Mouse (Mus musculus) heart, embryonic 12.5 days (tissue): Measurements from ENCODE around the gene Letm1. TPM values are rescaled to one million over a fixed set of nuclear protein-coding genes. Genes with fewer than 3 reads are reported as not detected.

Source experiments
- ATAC-seq: fragments of 200-750 bp; cut with Nextera tagmentation; 2 replicates; pipeline ENCODE4 v1.8.0; 2017; ENCODE audit warnings: moderate TSS enrichment, moderate library complexity; ENCODE audit not compliant: insufficient number of reproducible peaks, low FRiP score
- H3K27ac ChIP-seq: fragments of 300-500 bp; sonication (generic); 2 replicates; pipeline ENCODE4 v1.5.1; 2016; ENCODE audit warnings: mild to moderate bottlenecking, moderate library complexity; ENCODE audit not compliant: poor library complexity, severe bottlenecking
- H3K27me3 ChIP-seq: fragments of 300-500 bp; sonication (generic); replicated peaks from 2 replicates; pipeline ENCODE4 v1.6.1; 2016; ENCODE audit warnings: mild to moderate bottlenecking, moderate library complexity
- H3K36me3 ChIP-seq: fragments of 300-500 bp; sonication (generic); 2 replicates; pipeline ENCODE4 v1.6.1; 2016; ENCODE audit warnings: mild to moderate bottlenecking, moderate library complexity
- H3K4me1 ChIP-seq: fragments of 300-500 bp; sonication (generic); replicated peaks from 2 replicates; pipeline ENCODE4 v1.6.1; 2016; ENCODE audit warnings: mild to moderate bottlenecking
- H3K4me2 ChIP-seq: fragments of 300-500 bp; sonication (generic); 2 replicates; pipeline ENCODE4 v1.6.1; 2016; ENCODE audit warnings: mild to moderate bottlenecking, moderate library complexity
- H3K4me3 ChIP-seq: fragments of 300-500 bp; sonication (generic); 2 replicates; pipeline ENCODE4 v1.5.1; 2016; ENCODE audit warnings: mild to moderate bottlenecking
- H3K9ac ChIP-seq: fragments of 300-500 bp; sonication (generic); 2 replicates; pipeline ENCODE4 v1.6.1; 2016; ENCODE audit warnings: mild to moderate bottlenecking, moderate library complexity
- H3K9me3 ChIP-seq: fragments of 300-500 bp; sonication (generic); replicated peaks from 2 replicates; pipeline ENCODE4 v1.6.1; 2016; ENCODE audit warnings: mild to moderate bottlenecking, moderate library complexity
- WGBS: fragments of 180-500 bp; shearing (Covaris S2); methylation state at CpG from one replicate; pipeline ENCODE4 v1.1.7; 2016; 5-methylcytosine and 5-hydroxymethylcytosine counted together
- polyA plus RNA-seq: library from polyadenylated mRNA; unstranded; fragments of >200 nt; fragmentation: Nextera tagmentation; extraction: Ambion mirVana; gene quantifications from 2 replicates; pipeline ENCODE4 v1.2.1, GENCODE M21; 2016

The Letm1 gene
- polyA plus RNA-seq = 51.7 and 53.1 TPM in 2 replicates

DNA sequence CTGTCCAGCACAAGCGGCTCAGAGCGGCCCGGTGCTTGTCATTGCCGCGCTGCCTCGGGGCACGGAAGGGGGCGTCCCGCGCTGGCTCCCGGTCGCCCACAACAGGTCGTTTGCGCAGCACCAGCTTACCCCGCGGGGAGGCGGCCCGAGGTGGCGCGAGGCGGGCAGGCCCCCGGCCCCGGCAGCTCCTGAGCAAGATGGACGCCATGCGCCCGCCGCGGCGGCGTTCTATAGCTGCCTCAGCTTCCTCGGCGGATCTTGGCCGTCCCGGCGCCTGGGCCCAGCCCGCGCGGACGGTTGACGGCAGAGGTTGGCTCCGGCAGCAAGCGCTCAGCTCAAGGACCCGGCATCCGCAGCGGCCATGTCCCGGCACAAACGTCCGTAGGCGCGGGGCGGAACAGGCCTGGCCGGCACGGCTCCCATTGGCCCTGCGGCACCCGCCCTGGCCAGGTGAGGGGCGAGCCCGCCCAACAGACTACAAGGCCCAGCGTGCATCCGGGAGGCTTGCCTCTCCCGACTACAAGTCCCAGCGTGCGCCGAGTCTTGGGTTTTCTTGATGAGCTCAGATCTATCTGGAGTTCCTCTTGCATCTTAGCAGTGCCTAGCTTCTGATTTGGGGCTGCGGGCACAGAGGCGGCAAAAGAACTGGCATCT is at the start of gene Letm1:
Gene Letm1 (minus strand): TSS at position 473 of the 654 bp plus-strand sequence.
- Histone ChIP-seq H3K27me3 (no peaks in the 10 kb centered on the region), H3K4me3 (peak within 1 kb of the TSS; percentile 84), H3K9me3 (no peaks in the 10 kb centered on the region), H3K4me1 (peaks cover 28% of the 10 kb centered on the region), H3K36me3 (peaks cover 5% of the 10 kb centered on the region), H3K4me2 (peak within 1 kb of the TSS; percentile 91), H3K27ac (peak within 1 kb of the TSS; percentile 77), H3K9ac (peak within 1 kb of the TSS; percentile 90)
- WGBS = under 1% methylated on average over 65 of the region's 65 CpGs
- ATAC-seq = peak; percentile 99

DNA sequence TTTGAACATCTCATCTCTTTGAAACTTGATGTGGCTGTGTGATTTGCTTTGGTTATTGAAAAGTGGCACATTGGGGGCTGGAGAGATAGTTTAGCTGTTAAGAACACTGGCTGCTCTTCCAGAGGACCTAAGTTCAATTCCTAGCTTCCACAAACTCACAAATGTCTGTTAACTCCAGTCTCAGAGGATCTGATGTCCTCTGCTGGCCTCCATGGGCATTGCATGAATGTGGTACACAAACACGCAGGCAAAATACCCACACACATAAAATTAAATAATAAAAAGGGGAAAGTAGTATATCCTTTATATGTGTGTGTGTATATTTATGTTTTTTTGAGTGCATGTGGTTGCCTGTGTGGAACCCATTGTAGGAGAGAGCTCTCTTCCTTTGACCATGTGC is 48.2 kb upstream of the Letm1 start:
- Histone ChIP-seq H3K27me3 (no peaks in the 10 kb centered on the region), H3K4me3 (no peak overlapping the region), H3K36me3 (peaks cover 4% of the 10 kb centered on the region), H3K4me2 (no peak overlapping the region), H3K9me3 (no peaks in the 10 kb centered on the region), H3K4me1 (peaks cover 15% of the 10 kb centered on the region; the same call in 1 of the 2 replicates), H3K9ac (no peak overlapping the region), H3K27ac (no peak overlapping the region)
- WGBS = 80% methylated on average over 1 of the region's 1 CpGs
- ATAC-seq = no peak

DNA sequence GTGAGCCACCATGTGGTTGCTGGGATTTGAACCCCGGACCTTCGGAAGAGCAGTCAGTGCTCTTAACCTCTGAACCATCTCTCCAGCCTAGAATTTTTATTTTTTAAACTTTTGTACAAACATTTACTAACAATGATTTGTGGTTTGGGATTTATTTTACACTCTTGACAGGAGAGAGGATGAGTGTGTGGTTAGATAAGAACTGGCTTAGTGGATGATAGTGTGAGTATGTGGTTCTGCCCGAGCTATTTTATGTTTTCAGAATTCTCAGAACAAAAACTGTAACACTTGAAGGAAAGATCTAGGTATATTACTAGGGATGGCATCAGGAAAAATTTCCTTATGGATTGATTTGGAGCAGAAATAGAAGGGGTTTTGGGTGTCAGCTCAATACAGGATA is 47.3 kb upstream of the Letm1 start:
- WGBS = 81% methylated on average over 3 of the region's 3 CpGs
- ATAC-seq = no peak

DNA sequence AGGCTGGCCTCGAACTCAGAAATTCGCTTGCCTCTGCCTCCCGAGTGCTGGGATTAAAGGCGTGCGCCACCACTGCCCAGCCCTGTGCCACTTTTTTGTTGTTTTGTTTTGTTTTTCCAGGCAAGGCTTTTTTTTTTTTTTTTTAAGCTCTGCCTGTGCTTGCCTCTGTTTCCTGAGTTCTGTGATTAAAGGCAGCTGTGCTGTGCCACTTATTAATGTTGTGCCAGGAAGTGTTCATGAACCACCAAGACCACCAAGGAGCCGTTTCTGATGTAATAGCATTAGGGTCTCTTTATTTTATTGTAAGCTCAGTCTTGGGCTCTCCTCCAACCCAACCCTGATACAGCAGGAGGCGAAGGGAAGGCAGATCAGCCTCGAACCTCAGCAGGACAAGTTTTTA is 45.5 kb upstream of the Letm1 start:
- 85% methylated on average over 8 of the region's 8 CpGs for WGBS
- no peak overlapping the region for H3K9ac ChIP-seq
- H3K4me1 ChIP-seq = peaks cover 21% of the 10 kb centered on the region
- H3K9me3 ChIP-seq = no peaks in the 10 kb centered on the region
- H3K27me3 ChIP-seq = no peaks in the 10 kb centered on the region
- ATAC-seq = no peak
- H3K36me3 ChIP-seq = peaks cover 4% of the 10 kb centered on the region
- no peak overlapping the region for H3K27ac ChIP-seq
- no peak overlapping the region for H3K4me2 ChIP-seq
- no peak overlapping the region for H3K4me3 ChIP-seq

More for the DNA sequence above, 47.3 kb upstream of the Letm1 start:
- H3K27me3 ChIP-seq = no peaks in the 10 kb centered on the region
- H3K4me3 ChIP-seq = no peak overlapping the region
- no peak overlapping the region for H3K9ac ChIP-seq
- H3K4me1 ChIP-seq = peaks cover 19% of the 10 kb centered on the region
- H3K9me3 ChIP-seq = no peaks in the 10 kb centered on the region
- no peak overlapping the region for H3K27ac ChIP-seq
- peaks cover 4% of the 10 kb centered on the region for H3K36me3 ChIP-seq
- H3K4me2 ChIP-seq = no peak overlapping the region

DNA sequence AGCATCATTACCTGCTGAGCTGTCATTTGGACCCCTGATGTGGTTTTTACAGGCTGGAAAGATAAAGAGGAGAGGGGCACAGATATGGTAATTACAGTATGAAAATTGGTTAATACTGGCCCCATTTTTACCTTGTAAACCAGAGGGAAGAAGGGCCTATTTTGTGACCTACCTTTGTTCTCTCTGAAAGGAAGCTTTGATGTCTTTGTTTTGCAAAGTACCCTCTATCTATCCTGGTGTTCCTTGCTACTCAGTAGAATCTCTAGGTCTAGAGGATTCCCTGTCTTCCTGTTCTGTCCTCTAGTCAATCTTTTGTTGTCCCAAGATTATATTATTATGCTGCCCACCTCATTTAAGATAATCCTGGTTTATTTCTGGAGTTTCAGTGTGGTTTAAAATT is 43.4 kb upstream of the Letm1 start:
- H3K27me3 ChIP-seq = no peaks in the 10 kb centered on the region
- no peak for ATAC-seq
- peaks cover 28% of the 10 kb centered on the region for H3K4me1 ChIP-seq
- H3K9ac ChIP-seq = no peak overlapping the region
- no peaks in the 10 kb centered on the region for H3K9me3 ChIP-seq
- H3K36me3 ChIP-seq = no peaks in the 10 kb centered on the region
- H3K4me2 ChIP-seq = no peak overlapping the region
- H3K4me3 ChIP-seq = no peak overlapping the region
- H3K27ac ChIP-seq = no peak overlapping the region

DNA sequence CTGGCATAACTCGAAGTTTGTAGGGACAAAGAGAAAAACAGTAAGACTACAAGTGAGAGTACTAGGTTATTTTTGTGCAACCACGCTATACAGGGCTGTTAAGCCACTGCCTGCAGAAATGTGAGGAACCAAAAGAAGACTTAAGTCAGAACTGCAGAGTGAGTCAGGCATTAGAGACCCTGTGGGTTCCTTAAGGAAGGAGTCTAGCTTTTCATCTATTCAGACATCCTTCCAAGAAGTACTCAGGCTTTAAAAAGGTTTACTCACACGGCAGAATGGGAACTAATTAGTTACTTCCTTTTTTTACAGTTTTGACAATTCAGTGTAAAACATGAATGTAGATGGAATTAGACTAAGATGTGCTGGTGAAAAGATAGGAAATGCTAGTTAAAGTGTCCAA is 39.8 kb upstream of the Letm1 start:
- 44% methylated on average over 3 of the region's 3 CpGs for WGBS
- Histone ChIP-seq H3K9ac (no peak overlapping the region), H3K9me3 (no peaks in the 10 kb centered on the region), H3K27ac (no peak overlapping the region), H3K36me3 (no peaks in the 10 kb centered on the region), H3K4me3 (peak overlapping the region; percentile 28; the same call in 1 of the 2 replicates), H3K4me2 (peak overlapping the region; percentile 49), H3K4me1 (peaks cover 42% of the 10 kb centered on the region), H3K27me3 (no peaks in the 10 kb centered on the region)
- ATAC-seq = no peak

DNA sequence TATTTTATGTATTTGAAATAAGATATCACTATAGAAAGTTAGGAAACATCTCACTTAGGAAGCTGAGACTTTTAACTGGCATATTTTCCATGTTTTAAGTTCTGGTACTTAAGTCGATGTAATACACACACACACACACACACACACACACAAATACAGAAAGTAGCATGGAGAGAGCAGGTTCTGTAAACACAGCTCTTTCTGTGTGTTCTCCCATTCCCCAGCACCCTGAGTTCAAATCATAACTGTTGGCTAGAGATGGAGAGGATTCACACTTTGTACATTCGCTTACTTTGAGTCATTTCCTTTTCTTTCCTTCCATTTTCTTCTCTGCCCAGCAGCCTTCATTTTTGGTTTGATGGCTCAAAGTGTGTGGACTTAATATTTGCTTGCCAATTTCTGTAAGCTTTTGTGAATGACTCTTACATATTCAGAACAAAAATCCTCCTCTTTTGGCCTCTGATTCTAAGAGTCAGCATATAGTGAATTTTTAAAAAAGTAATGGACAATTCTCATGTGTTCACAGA is 39.3 kb upstream of the Letm1 start:
- no peak overlapping the region for H3K27ac ChIP-seq
- H3K4me2 ChIP-seq = peak overlapping the region; percentile 88
- H3K9me3 ChIP-seq = no peaks in the 10 kb centered on the region
- 47% methylated on average over 2 of the region's 2 CpGs for WGBS
- no peaks in the 10 kb centered on the region for H3K27me3 ChIP-seq
- peak overlapping the region; percentile 67 for H3K9ac ChIP-seq
- no peak for ATAC-seq
- H3K4me3 ChIP-seq = peak overlapping the region; percentile 90
- H3K36me3 ChIP-seq = no peaks in the 10 kb centered on the region
- peaks cover 42% of the 10 kb centered on the region for H3K4me1 ChIP-seq

DNA sequence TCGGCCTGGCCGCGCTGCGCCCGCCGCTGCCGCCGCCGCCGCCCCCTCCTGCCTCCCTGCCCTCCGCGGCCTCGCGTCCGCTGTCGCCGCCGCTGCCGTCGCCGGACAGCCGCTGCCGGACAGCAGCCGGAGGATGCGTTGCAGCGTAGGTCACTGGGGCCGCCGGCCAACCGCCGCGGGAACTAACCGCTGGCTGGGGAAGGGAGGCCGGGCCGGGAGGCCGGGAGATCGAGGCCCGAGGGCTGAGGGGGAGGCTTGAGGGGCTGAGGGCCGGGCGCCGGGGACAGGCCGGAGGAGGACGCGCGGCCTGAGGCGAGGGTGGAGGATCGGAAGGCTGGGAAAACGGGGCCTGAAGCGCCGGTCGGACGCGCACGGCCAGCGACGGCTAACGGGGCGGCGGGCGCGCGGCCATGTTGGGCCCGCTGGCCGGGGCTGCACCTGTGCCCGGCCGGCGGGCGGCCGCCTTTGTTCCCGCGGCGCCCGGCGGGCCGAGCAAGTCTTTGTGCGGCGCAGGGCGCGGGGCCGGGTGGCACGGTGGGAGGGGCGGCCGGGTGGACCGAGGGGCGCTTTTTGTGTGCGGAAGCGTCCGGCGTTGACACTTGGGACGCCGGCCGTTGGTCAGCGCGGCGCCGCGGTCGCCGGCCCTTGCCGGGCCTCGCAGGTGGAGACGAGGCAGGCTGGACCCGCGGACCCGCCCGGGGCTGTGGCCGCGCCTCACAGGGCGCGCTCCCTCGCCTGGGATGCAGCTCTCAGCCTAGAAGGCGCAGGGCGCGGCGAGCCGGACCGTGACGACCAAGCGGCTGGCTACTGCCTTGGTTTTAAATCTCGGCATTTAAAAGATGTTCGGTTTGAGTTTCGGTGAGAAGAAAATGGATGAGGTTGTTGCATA is 38.4 kb upstream of the Letm1 start:
- ATAC-seq = peak; percentile 66

DNA sequence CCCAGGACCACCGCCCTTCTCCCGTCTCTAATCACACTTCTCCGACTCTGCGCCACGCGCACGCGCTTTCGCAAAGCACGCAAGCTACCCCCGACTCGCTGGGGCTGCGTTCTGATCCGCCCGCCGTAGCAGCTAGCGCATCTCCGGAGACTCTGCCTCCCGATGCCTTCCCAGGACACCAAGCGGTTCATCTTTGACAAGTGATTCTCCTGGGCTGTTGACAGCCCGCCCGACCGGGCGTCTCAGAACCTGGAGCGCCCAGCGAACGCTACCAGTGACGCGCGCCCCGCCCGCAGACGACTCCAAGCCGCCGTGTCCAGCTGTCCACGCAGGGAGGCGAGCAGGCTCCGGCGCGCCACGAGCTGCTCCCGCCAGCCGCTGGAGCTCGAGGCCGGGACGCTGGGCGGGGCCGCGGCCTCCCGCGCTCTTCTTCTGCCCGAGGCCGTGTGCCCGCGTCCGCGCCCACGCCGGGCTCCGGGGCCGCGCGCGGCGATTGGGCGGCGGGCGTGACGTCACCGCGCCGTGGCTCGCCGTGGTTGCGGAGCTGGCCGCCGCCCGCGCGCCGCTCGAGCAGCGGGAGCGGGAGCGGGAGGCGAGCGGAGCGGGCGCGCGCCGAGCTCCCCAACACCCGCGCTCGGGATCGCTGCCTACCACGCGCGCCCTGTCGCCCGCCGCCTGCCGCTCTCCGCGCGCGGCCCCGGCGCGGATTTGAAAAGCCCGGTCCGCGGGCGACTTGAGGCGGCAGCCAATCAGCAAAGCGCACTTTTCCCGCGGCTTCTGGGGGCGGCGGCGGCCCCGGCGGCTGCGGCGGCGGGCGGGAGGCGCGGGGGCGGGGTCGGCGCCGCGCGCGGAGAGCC is 37.5 kb upstream of the Letm1 start, which contains the start of gene Nsd2:
Gene Nsd2 (plus strand): TSS at position 850 of the 857 bp plus-strand sequence.
- H3K27me3 ChIP-seq = no peaks in the 10 kb centered on the region
- ATAC-seq = peak; percentile 88
- H3K4me2 ChIP-seq = peak within 1 kb of the TSS; percentile 88
- 2% methylated on average over 125 of the region's 136 CpGs for WGBS
- H3K36me3 ChIP-seq = no peaks in the 10 kb centered on the region
- peak within 1 kb of the TSS; percentile 96 for H3K9ac ChIP-seq
- H3K9me3 ChIP-seq = no peaks in the 10 kb centered on the region
- peak within 1 kb of the TSS; percentile 94 for H3K27ac ChIP-seq
- H3K4me3 ChIP-seq = peak within 1 kb of the TSS; percentile 90
- H3K4me1 ChIP-seq = peaks cover 34% of the 10 kb centered on the region

More for the DNA sequence above, 38.4 kb upstream of the Letm1 start:
- Histone ChIP-seq H3K36me3 (no peaks in the 10 kb centered on the region), H3K9me3 (no peaks in the 10 kb centered on the region), H3K27me3 (no peaks in the 10 kb centered on the region), H3K9ac (peak overlapping the region; percentile 96), H3K4me3 (peak overlapping the region; percentile 90), H3K27ac (peak overlapping the region; percentile 94), H3K4me1 (peaks cover 38% of the 10 kb centered on the region), H3K4me2 (peak overlapping the region; percentile 88)
- WGBS = under 1% methylated on average over 116 of the region's 121 CpGs

DNA sequence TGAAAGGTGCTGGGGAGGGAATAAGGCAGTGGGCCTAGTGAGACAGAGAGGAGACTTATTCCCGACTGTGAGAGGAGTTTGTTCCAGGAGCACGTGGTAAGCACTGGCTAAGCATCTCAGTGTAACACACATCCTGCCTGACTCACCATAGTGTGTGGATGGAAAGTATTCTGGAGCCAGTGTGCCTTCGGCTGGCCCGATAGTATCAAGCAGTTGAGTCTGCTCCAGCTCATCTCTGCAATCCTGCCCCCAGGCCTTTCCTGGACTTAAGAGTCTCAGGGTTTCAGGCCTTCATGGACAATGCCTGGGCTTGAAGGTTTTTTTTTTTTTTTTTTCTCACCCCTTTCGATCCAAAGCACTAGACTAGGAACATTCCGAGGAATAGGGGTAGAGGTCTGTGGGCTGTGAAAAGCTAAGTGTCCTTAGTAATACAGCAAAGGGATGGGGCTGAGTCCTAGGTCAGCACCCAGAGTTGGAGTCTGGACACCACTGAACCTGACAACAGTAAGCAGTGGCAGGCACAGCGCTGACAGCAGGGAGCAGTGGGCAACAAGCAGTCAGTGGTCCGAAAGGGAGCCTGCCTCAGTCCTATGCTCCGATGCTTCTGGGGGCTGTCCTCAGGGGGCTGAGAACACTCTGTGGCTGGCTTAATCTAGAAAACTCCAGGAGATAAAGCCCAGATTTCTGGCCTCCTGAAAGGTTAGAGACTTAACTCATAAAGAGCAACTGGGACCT is 36.7 kb upstream of the Letm1 start:
- peak; percentile 21; the same call in 1 of the 2 replicates for ATAC-seq
- Histone ChIP-seq H3K27ac (peak overlapping the region; percentile 94), H3K36me3 (no peaks in the 10 kb centered on the region), H3K4me2 (peak overlapping the region; percentile 88), H3K9ac (peak overlapping the region; percentile 96), H3K9me3 (no peaks in the 10 kb centered on the region), H3K4me1 (peaks cover 28% of the 10 kb centered on the region), H3K4me3 (peak overlapping the region; percentile 90), H3K27me3 (no peaks in the 10 kb centered on the region)
- WGBS = 18% methylated on average over 9 of the region's 9 CpGs
